Mouse (Mus musculus) layer of hippocampus, postnatal 25 days (tissue): ENCODE results near the gene Chd8. TPM values are rescaled to one million over a fixed set of nuclear protein-coding genes. Genes with fewer than 3 reads are reported as not detected.

ENCODE experiments used
- DNase-seq, 2 experiments: peaks; one replicate each; pipeline ENCODE4 v3.0.0; 2022; ENCODE audit warnings: mixed read lengths in 2 of 2, low spot score in 1 of 2; ENCODE audit errors: extremely low spot score in 1 of 2
- total RNA-seq, 2 experiments: library from RNA; stranded (reverse); gene quantifications; 2 replicates each; pipeline ENCODE4 v1.2.3; 2021

The Chd8 gene
- total RNA-seq, 2 experiments from 2014 or later = 104 to 123 TPM

DNA sequence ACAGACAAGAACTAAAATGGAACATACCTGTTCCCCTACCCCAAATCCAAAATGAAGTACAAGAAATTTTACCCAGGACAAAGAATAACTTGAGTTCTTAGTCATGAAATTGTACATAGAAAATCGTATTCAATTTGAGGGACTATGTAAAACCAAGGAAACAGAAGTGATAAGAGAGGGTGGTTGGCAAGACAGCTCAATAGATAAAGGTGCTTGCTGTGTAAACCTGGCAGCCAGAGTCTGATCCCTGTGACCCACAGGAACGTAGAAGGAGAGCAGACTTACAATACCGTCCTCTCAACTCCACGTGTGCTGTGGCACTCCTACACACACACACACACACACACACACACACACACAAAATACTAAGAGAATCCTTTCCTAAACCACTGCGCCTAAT, 40.3 kb downstream of the Chd8 start:
- no peak for DNase-seq

DNA sequence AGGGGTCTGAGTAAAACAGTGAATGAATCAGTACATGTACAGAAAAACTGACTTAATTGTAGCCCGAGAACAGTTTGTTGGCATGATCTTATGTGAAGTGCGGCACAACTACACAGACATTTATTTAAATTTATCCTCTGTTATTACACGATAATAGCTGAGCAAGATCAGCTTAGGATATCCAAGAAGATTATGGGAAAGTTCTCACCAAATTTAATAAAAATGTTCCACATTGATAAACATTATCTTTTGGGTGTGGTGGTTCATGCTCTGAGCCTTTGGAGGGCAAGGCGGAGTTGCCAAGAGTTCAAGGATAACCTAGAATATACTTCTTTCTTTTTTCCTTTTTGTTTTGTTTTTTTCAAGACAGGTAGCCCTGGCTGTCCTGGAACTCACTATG, 58.2 kb downstream of the Chd8 start:
- no peak for DNase-seq

DNA sequence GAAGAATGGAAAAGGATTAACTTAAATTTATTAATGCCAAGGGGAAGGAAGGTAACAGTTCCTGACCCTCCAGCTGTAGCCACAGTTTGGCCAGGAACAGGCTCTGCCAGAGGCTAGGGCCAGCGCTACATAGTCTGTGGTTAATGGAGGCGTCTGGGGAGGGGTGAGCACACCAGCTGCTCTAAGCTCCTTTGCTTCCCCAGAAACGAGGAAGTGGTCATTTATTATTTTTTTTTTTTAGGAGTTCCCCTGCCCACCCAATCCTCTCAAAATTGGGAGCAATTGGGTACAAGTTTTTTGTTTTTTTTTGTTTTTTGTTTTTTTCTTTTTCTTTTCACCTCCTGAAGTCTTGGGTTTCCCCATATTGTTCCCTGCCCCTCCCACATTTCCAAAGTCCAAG, 59.4 kb downstream of the Chd8 start:
- DNase-seq = no peak

DNA sequence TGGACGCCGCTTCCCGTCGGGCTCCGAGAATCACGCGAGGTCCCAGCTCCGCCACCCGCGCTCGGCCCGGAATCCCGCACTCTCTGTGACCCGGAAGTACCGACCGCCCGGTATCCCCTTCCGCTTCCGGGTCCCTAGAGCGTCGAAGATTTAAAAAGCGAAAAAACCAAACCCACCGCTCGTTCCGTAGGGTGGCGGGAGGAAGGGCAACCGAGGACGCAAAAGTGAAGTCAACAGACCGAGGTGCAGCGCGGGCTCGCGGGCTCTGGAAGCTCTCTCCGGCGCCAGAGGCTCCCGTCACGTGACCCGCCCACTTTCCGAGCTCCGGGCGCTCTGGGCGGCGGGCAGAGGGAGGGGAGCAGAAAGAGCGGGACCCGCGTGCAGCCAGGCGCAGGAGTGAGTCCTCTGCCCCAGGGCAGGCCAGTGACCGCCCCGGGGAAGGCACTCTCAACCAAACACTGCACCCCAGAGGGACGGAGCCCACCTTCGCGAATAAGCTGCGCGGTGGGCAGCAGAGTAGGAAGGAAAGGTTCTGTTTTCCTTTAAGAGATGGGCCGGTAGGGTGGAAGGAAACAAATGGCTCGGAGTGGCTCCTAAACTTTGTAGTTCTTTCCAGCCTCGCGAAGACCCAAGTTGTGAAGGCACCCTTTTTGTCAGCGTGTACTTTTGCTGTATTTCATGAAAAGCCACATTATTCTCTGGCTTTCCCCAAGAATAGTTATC, 60.3 kb downstream of the Chd8 start, which contains the start of gene Supt16:
Supt16 (minus strand) TSS at position 261 of the 723 bp plus-strand sequence.
- peak; percentile 64 to 79 for DNase-seq

DNA sequence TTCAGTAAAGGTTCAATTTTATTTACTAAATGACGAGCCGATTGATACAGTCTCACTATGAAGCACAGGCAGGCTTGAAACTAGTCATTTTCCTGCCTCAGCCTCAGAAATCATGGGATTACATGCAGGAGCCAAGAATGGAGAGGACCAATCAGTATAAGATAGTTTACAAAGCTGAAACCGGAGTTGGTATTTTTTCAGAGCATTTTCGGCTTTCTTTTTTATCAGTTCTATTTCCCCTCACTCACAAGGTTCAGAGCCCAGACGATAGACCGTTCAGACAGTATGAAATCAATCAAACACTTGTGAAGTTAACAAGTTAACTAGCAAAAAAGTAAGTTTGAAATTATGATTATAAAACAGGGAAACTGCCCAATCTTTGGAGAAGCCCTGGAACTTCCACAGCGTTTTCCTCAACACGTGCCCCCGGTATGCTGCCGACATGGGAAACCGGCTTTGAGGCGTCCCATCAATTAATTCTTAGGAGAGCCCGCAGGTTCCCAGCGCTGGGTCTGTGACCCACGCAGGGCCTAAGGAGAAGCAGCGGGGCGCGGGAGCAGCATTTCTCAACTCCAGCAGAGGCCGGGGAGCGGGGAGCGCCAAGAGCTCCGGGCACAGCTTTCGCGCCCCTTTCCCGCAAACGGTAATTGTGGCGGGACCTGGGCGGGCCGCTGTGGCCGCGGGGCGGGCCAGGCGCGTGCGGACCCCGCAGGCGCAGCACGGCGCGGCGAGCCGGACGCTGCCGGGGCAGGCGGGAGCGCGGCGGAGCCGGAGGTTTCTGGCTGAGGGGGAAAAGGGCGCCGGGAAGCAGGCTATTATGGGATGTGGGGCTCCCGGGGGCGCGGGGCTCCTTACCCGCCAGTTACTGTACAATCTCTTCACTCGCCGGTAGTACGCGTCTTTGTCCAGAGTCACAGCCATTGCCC, 61.1 kb downstream of the Chd8 start:
- peak; percentile 11 to 15 for DNase-seq

DNA sequence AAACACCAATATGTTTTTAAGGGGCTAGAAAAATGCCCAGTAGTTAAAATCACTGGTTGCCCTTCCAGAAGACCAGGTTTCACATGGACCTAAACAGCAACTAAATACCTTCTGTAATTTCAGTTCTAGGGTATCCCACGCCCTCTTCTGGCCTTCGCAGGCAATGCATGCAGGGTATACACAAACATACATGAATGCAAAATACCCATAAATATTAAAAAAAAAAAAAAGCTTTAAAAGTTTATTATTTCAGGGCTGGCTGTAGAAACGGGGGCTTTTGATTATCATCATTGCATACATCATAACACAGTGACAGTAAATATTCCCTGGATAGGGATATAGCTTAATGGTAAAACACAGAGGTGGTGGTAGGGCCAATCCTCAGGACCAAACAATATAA, 61.9 kb downstream of the Chd8 start:
- peak in 1 of 2 experiments; percentile 31 for DNase-seq

DNA sequence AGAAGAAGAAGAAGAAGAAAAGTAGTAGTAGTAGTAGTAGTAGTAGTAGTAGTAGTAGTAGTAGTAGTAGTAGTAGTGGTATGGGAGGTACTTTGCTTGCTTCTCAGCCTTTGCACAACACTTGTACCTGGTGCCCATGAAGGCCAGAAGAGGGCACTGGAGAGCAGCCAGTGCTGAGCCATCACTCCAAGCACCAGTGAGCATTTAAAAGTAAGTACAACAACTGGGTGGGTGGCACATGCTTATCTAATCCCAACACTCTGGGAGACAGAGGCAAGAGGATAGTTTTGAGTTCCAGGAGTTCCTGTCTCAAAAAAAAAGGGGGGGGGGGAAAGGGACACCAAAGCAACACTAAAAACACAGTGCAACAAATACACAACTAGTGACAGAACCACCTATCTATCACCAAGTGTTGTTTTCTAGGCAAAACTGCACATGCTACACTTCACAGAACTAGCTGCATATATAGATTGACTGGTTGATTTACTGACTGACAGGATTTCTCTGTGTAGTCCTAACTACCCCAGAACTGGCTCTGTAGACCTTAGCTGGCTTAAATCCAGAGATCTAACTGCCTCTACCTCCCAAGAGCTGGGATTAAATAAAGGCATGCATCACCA, 66.7 kb downstream of the Chd8 start:
- peak in 1 of 2 experiments; percentile 24 for DNase-seq

DNA sequence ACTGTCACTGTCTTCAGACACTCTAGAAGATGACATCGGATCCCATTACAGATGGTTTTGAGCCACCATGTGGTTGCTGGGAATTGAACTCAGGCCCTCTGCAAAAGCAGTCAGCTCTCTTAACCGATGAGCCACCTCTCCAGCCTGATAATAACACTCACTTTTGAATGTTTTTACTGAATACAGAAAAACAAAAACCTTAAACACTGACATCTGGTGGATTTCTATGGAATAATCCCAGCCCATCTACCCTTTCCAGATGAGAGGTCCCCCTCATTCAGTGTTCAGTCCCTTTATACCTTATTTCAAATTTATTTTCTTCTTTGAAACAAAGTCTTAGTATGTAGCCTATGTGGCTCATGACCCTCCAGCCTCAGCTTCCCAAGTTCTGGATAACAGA, 68.1 kb downstream of the Chd8 start:
- DNase-seq = no peak

DNA sequence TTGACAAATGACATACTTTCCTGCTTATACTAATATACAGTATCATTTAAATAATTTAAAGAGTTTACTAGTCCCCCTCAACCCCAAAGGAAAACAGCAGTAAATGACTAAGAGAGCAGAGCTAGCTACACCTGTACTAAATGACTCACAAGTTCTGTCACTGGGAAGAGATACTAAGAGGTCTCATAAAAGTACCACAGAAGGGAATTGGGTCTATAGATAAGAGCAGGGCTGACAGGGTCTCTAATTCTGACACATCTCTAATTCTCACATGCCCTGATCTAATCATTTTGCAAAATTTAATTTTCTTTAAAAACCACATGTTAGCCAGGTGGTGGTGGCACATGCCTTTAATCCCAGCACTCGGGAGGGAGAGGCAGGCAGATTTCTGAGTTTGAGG, 68.8 kb downstream of the Chd8 start:
- DNase-seq = no peak

DNA sequence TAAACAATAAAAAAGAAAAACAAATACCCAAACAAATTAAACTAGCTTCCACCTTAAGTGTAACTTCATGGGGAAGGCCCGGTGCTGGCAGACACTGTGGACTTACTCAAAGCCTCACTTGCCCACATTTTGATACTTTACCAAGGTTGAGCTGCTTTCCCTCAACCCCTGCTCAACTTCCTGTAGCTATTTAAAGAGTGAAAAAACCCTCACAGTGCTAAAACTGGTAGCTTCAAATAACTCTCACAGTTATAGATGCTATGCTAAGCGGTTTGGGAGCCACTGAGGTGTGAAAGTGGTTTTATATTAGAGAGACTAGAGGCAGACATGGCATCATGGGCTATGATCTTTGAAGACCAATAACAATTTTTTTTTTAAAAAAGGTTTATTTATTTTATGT, 91.0 kb downstream of the Chd8 start:
- DNase-seq = no peak

DNA sequence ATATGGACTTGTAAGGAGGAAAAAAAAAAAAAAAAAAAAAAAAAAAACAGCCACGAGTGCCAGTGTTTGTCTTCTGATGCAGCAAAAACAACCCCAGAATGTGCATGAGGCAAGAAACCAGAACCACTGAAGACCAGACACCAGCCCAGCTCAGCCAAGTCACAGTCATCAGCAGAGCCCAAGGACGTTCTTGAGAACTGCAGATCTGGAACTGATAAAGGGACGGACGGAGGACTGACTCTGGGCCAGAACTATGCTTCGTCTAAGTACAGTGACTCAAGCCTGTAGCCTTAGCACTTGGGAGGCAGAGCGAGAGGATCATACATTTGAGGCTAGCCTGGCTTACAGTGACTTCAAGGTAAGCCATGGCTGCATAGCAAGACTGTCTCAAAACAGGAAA, 96.7 kb downstream of the Chd8 start:
- no peak for DNase-seq

DNA sequence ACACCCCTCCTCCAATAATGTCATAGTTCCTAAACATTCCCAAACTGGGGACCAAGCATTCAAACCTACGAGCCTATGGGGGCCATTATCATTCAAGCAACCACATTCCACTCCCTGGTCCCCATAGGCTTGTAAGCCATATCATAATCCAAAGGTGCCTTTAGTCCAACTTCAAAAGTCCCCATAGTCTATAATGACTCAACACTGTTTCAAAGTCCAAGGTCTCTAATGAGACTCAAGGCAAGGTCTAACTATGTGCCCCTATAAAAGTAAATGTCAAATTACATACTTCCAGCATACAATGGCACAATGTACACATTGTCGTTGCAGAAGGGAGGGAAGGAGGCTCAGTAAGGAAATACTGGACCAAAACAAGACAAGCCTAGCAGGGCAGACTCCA, 102.6 kb downstream of the Chd8 start:
- no peak for DNase-seq

DNA sequence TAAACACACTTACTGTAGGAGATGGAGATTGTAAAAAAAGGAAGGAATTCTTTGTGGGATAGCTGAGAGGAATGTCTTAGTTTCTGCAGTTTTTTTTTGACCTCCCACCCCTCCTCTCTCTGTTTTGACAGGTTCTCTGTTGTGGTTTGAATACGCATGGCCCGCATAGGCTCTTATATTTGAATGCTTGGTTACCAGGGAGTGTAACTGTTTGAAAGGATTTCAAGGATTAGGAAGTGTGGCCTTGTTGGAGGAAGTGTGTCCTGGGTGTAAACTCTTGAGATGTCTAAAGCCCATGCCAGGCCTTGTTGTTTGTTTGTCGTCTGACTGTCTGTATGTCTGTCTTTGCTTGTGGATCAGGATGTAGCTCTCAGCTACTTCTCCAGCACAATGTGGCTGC, 105.0 kb downstream of the Chd8 start:
- no peak for DNase-seq

DNA sequence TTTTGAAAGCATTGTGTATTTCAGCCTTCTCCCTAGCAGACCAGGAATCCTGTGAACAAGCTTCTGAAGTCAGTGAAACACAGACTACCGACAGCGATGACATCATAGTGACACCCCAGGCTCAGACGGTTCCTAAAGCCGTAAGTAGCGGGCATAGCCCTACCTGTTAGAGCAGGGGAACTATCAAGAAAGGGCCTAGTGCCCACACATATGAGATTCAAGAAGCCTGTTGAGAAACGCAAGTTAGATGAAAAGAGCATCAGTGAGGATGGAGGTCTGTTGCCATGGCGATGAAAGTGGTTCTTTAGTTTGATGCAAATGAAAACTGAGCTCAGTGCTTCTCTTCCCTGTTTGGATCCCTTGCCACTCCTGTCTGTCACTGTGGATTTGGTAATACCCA, 105.4 kb downstream of the Chd8 start:
- peak in 1 of 2 experiments; percentile 9 for DNase-seq

DNA sequence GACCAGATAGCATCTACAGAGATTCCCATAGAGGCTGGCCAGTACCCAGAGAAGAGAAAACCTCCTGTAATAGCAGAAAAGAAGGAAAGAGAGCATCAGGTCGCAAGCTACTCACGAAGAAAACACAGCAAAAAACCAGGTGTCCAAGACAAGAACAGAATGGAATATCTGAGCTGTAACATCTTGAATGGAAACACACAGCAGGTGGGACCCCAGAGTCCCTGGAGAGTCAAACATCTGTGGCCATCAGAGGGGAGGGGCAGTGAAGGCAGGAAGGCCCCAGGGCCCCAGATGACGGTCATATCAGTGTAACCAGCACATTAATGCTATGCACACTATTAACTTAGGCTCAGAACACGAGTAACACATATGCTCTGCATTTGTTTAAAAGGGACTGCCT, 107.7 kb downstream of the Chd8 start:
- DNase-seq = no peak

Other genes with a start within 250 kb of the Chd8 start
- gene Tmem253, start 242.1 kb downstream of the Chd8 start, total RNA-seq = 1 to 10 TPM in 1 of 2 experiments, under 1 TPM in 1; 0.54 to 1.8 TPM
- 10 to 100 TPM; 36.0 to 39.0 TPM for gene Zfp219, start 237.0 kb downstream of the Chd8 start, total RNA-seq
- not detected for gene Olfr221, start 215.3 kb downstream of the Chd8 start, total RNA-seq
- gene Hnrnpc, start 153.8 kb downstream of the Chd8 start, total RNA-seq = 100 to 1,000 TPM; 253 to 273 TPM
- gene Rpgrip1, start 147.1 kb downstream of the Chd8 start, total RNA-seq = 1 to 10 TPM in 1 of 2 experiments, under 1 TPM in 1; 0.84 to 1.9 TPM
- 10 to 100 TPM; 50.2 to 50.9 TPM for gene Supt16, start 60.4 kb downstream of the Chd8 start, total RNA-seq
- gene Tox4, start 21.4 kb upstream of the Chd8 start, total RNA-seq = 10 to 100 TPM; 57.1 to 57.5 TPM
- gene Rab2b, start 21.8 kb upstream of the Chd8 start, total RNA-seq = 10 to 100 TPM; 36.0 to 38.2 TPM
- 10 to 100 TPM; 39.1 to 48.8 TPM for gene Mettl3, start 47.3 kb upstream of the Chd8 start, total RNA-seq
- gene Sall2, start 71.0 kb upstream of the Chd8 start, total RNA-seq = 10 to 100 TPM; 44.9 to 48.8 TPM
- gene Olfr1513, start 98.6 kb upstream of the Chd8 start, total RNA-seq = not detected
- not detected for gene Olfr1512, start 121.4 kb upstream of the Chd8 start, total RNA-seq
- gene Olfr1511, start 139.6 kb upstream of the Chd8 start, total RNA-seq = not detected
- gene Olfr1510, start 156.6 kb upstream of the Chd8 start, total RNA-seq = not detected
- gene Olfr1509, start 185.2 kb upstream of the Chd8 start, total RNA-seq = not detected
- not detected for gene Olfr1508, start 209.7 kb upstream of the Chd8 start, total RNA-seq
- not detected for gene Olfr1507, start 238.0 kb upstream of the Chd8 start, total RNA-seq